Mouse (Mus musculus) hindbrain, embryonic 14.5 days (tissue): ENCODE measurements around the gene Zswim9. TPM values are rescaled to one million over a fixed set of nuclear protein-coding genes. Genes with fewer than 3 reads are reported as not detected.
A peak's percentile ranks its signal among the peaks of the same experiment; 100 is the strongest.

ENCODE experiments used
- ATAC-seq: fragments of 200-750 bp; cut with Nextera tagmentation; 2 replicates; pipeline ENCODE4 v1.8.0; 2017; ENCODE audit warnings: moderate number of reproducible peaks, mild to moderate bottlenecking, moderate TSS enrichment, moderate library complexity; ENCODE audit not compliant: low FRiP score
- DNase-seq: peaks from one replicate; pipeline ENCODE4 v3.0.0-alpha.2; 2015; ENCODE audit warnings: low spot score
- H3K27ac ChIP-seq: fragments of 300-500 bp; sonication (generic); 2 replicates; pipeline ENCODE4 v1.5.1; 2014; ENCODE audit warnings: mild to moderate bottlenecking, moderate library complexity
- H3K27me3 ChIP-seq: fragments of 300-500 bp; sonication (generic); 2 replicates; pipeline ENCODE4 v1.6.1; 2014; ENCODE audit warnings: mild to moderate bottlenecking, low read length, mixed read lengths; ENCODE audit not compliant: control insufficient read depth, insufficient read depth
- H3K36me3 ChIP-seq: fragments of 300-500 bp; sonication (generic); replicated peaks from 2 replicates; pipeline ENCODE4 v1.6.1; 2014; ENCODE audit not compliant: control insufficient read depth, insufficient read depth
- H3K4me1 ChIP-seq: fragments of 300-500 bp; sonication (generic); replicated peaks from 2 replicates; pipeline ENCODE4 v1.6.1; 2014; ENCODE audit warnings: antibody characterized with exemption, low read length, mixed read lengths; ENCODE audit not compliant: control insufficient read depth, insufficient read depth
- H3K4me2 ChIP-seq: fragments of 300-500 bp; sonication (generic); replicated peaks from 2 replicates; pipeline ENCODE4 v1.6.1; 2014; ENCODE audit warnings: mild to moderate bottlenecking, moderate library complexity
- H3K4me3 ChIP-seq: fragments of 300-500 bp; sonication (generic); replicated peaks from 2 replicates; pipeline ENCODE4 v1.5.1; 2014; ENCODE audit warnings: mild to moderate bottlenecking, low read length
- H3K9ac ChIP-seq: fragments of 300-500 bp; sonication (generic); 2 replicates; pipeline ENCODE4 v1.6.1; 2014
- H3K9me3 ChIP-seq: fragments of 300-500 bp; sonication (generic); 2 replicates; pipeline ENCODE4 v1.6.1; 2016; ENCODE audit warnings: low read length; ENCODE audit not compliant: control insufficient read depth
- WGBS: fragments of 180-500 bp; shearing (Covaris S2); extraction: QIAGEN DNeasy Blood & Tissue Kit; methylation state at CpG from one replicate; pipeline ENCODE4 v1.1.7; 2014; 5-methylcytosine and 5-hydroxymethylcytosine counted together
- polyA plus RNA-seq: library from polyadenylated mRNA; unstranded; fragments of >200 nt; fragmentation: Nextera tagmentation; extraction: Ambion mirVana; gene quantifications from 2 replicates; pipeline ENCODE4 v1.2.1, GENCODE M21; 2014

The Zswim9 gene
- 4.6 and 6.2 TPM in 2 replicates for polyA plus RNA-seq

DNA sequence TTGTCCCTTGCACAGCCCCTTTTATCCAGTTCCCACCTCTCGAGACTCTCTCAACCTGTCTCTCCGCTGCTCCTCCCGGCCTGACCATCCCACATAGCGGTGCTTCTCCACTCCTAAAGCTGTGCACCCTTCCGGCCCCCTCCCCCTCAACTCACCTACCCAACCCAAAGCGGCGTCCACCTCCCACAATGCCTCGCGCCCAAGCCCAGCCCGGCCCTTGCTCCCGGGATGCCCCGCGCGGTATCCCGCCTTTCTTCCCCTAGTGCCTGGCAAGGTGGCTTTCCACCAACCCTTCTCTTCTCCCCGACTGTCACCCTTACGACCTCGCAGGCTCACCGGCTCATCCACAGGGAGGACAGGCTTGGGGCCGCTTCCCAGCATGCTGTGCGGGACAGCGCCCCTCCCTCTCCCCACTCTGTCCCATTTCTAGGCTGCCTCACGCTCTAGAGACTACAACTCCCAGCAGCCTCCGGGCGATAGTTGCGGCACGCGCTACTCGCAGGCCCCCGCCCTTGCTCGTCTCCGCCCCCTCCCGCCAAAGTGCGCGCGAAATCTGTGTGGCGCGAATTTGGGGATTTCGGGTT is at the start of gene Zswim9:
Gene Zswim9, minus strand, starts transcription at position 414 of the 584 bp plus-strand sequence.
- peak; percentile 99 for ATAC-seq

DNA sequence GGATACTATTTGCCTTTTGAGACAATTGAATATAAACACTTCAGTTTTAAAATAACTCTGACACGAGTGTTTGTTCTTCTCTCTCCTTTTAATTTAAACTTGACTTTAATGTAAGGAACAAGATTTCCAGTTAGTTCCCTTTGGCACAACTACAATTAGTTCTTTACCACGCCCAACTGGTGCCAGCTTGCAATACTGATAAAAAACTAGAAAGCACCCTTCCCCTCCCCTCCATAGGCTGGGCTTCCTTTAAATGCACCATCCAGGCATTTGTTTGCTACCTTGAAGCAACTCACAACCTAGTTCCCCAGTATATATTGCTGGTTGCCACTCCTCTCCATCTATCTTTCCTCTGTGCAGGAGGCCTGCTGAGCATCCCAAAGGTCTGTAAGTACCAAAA is 45.8 kb upstream of the Zswim9 start, which contains the start of gene Pla2g4c:
Gene Pla2g4c, plus strand, starts transcription at position 340 of the 400 bp plus-strand sequence.
- Histone ChIP-seq H3K36me3 (no peaks in the 10 kb centered on the region), H3K4me2 (no peak within 1 kb of the TSS), H3K4me3 (no peak within 1 kb of the TSS), H3K27ac (no peak within 1 kb of the TSS), H3K4me1 (no peaks in the 10 kb centered on the region), H3K9ac (no peak within 1 kb of the TSS), H3K9me3 (no peaks in the 10 kb centered on the region), H3K27me3 (no peaks in the 10 kb centered on the region)
- ATAC-seq (no peak), DNase-seq (no peak)
- 88% methylated on average over 2 of the region's 2 CpGs for WGBS

More for the DNA sequence above, at the start of gene Zswim9:
- H3K4me1 ChIP-seq, result peaks cover 6% of the 10 kb centered on the region; the same call in 1 of the 2 replicates
- peak within 1 kb of the TSS; percentile 63 for H3K9ac ChIP-seq
- peak; percentile 96 for DNase-seq
- H3K4me3 ChIP-seq, result peak within 1 kb of the TSS; percentile 64
- peak within 1 kb of the TSS; percentile 88 for H3K27ac ChIP-seq
- H3K27me3 ChIP-seq, result no peaks in the 10 kb centered on the region
- peaks cover 43% of the 10 kb centered on the region for H3K36me3 ChIP-seq
- WGBS, result 1% methylated on average over 39 of the region's 39 CpGs
- H3K4me2 ChIP-seq, result peak within 1 kb of the TSS; percentile 75
- no peaks in the 10 kb centered on the region for H3K9me3 ChIP-seq

GRCm38 (mm10) chr7:13321424-13321823 is 42.9 kb upstream of the Zswim9 start:
- ATAC-seq (no peak), DNase-seq (no peak)
- Histone ChIP-seq H3K4me3 (no peak overlapping the region), H3K36me3 (no peaks in the 10 kb centered on the region), H3K4me1 (no peaks in the 10 kb centered on the region), H3K27ac (no peak overlapping the region), H3K4me2 (no peak overlapping the region), H3K27me3 (no peaks in the 10 kb centered on the region), H3K9ac (no peak overlapping the region), H3K9me3 (no peaks in the 10 kb centered on the region)
- WGBS, result 90% methylated on average over 3 of the region's 3 CpGs

- Histone ChIP-seq H3K4me1 (no peaks in the 10 kb centered on the region), H3K4me3 (no peak overlapping the region), H3K27ac (no peak overlapping the region), H3K4me2 (no peak overlapping the region), H3K9me3 (no peaks in the 10 kb centered on the region), H3K36me3 (peaks cover 41% of the 10 kb centered on the region), H3K27me3 (no peaks in the 10 kb centered on the region), H3K9ac (no peak overlapping the region)
- ATAC-seq (no peak), DNase-seq (no peak)
- 88% methylated on average over 5 of the region's 5 CpGs for WGBS
Measured at GRCm38 (mm10) chr7:13314095-13314597, 35.6 kb upstream of the Zswim9 start.

- over 99% methylated on average over 4 of the region's 4 CpGs for WGBS
- H3K4me3 ChIP-seq, result no peak overlapping the region
- H3K4me1 ChIP-seq, result no peaks in the 10 kb centered on the region
- H3K4me2 ChIP-seq, result no peak overlapping the region
- H3K9ac ChIP-seq, result no peak overlapping the region
- no peaks in the 10 kb centered on the region for H3K27me3 ChIP-seq
- DNase-seq (no peak), ATAC-seq (no peak)
- peaks cover 68% of the 10 kb centered on the region for H3K36me3 ChIP-seq
- no peak overlapping the region for H3K27ac ChIP-seq
- H3K9me3 ChIP-seq, result no peaks in the 10 kb centered on the region
Measured at GRCm38 (mm10) chr7:13311401-13311800, 32.9 kb upstream of the Zswim9 start.

- no peak for ATAC-seq
- no peak for DNase-seq
- Histone ChIP-seq H3K27me3 (no peaks in the 10 kb centered on the region), H3K4me2 (no peak overlapping the region), H3K27ac (no peak overlapping the region), H3K36me3 (peaks cover 74% of the 10 kb centered on the region), H3K9me3 (no peaks in the 10 kb centered on the region), H3K9ac (no peak overlapping the region), H3K4me3 (no peak overlapping the region), H3K4me1 (no peaks in the 10 kb centered on the region)
- 93% methylated on average over 6 of the region's 6 CpGs for WGBS
Measured at GRCm38 (mm10) chr7:13310493-13311199, 32.1 kb upstream of the Zswim9 start.

DNA sequence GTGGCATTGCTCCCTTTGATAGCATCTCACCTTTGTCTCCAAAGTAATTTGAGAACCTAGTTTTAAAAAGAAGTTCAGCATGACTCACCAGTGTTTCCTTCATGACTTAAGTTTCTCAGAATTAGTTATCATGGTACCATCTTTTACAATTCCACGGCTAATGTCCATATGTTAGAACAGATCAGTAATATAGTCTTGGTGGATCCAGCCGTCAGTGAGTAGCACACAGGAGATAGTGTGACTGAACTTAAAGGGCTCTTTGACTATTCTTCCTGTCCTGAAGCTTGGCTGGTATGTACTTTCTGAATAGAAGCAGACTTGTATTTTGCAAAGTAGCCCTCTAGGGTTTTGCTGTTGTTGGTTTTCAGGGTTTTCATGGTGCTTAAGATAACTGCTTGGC is 30.9 kb upstream of the Zswim9 start:
- no peak overlapping the region for H3K4me2 ChIP-seq
- H3K9ac ChIP-seq, result no peak overlapping the region
- WGBS, result 89% methylated on average over 2 of the region's 2 CpGs
- peaks cover 82% of the 10 kb centered on the region for H3K36me3 ChIP-seq
- no peak overlapping the region for H3K27ac ChIP-seq
- DNase-seq (no peak), ATAC-seq (no peak)
- no peaks in the 10 kb centered on the region for H3K27me3 ChIP-seq
- no peaks in the 10 kb centered on the region for H3K9me3 ChIP-seq
- H3K4me3 ChIP-seq, result no peak overlapping the region
- no peaks in the 10 kb centered on the region for H3K4me1 ChIP-seq

- no peak overlapping the region for H3K4me2 ChIP-seq
- ATAC-seq (no peak), DNase-seq (no peak)
- H3K36me3 ChIP-seq, result peaks cover 93% of the 10 kb centered on the region
- no peaks in the 10 kb centered on the region for H3K9me3 ChIP-seq
- no peaks in the 10 kb centered on the region for H3K4me1 ChIP-seq
- H3K27me3 ChIP-seq, result no peaks in the 10 kb centered on the region
- no peak overlapping the region for H3K27ac ChIP-seq
- no peak overlapping the region for H3K4me3 ChIP-seq
- no peak overlapping the region for H3K9ac ChIP-seq
Measured at GRCm38 (mm10) chr7:13303372-13303771, 24.9 kb upstream of the Zswim9 start.

- 93% methylated on average over 2 of the region's 2 CpGs for WGBS
- ATAC-seq, result no peak
- H3K27ac ChIP-seq, result no peak overlapping the region
- no peak overlapping the region for H3K4me2 ChIP-seq
- no peaks in the 10 kb centered on the region for H3K4me1 ChIP-seq
- H3K27me3 ChIP-seq, result no peaks in the 10 kb centered on the region
- no peaks in the 10 kb centered on the region for H3K9me3 ChIP-seq
- no peak overlapping the region for H3K9ac ChIP-seq
- no peak for DNase-seq
- peaks cover 92% of the 10 kb centered on the region for H3K36me3 ChIP-seq
- no peak overlapping the region for H3K4me3 ChIP-seq
Measured at GRCm38 (mm10) chr7:13302780-13303179, 24.3 kb upstream of the Zswim9 start.
